Mouse (Mus musculus) layer of hippocampus, adult 8-10 months (tissue): ENCODE results near the gene Tbc1d17. TPM values are rescaled to one million over a fixed set of nuclear protein-coding genes. Genes with fewer than 3 reads are reported as not detected.
A peak's percentile ranks its signal among the peaks of the same experiment; 100 is the strongest.

Experiments used
- DNase-seq, 2 experiments: peaks; one replicate each; pipeline ENCODE4 v3.0.0; 2022; ENCODE audit warnings: low spot score in 2 of 2
- total RNA-seq, 4 experiments: library from RNA; stranded (reverse); gene quantifications; 2 replicates each; pipeline ENCODE4 v1.2.4; 2022

Tbc1d17 gene
- total RNA-seq, 4 experiments from 2014 or later: 71.9 to 92.1 (median 73.8) TPM

DNA sequence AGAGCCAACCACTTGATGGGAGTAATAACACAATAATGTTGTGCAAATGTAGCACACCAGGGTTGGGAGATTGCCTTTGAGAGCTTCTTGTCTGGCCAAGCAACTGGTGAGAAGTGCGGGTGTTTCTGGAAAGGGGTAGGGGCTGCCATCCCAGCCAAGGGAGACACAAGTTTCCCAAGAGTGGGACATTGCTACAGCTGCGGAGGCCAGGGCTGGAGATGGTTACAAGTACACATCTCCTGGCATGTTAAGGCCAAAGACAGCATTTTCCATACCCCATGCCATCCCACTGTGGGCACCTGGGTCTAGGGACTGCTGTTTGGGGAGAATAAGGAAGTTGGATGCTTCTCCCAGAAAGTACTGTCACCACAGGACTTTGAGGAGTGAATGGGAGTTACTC, 4.2 kb upstream of the Tbc1d17 start:
- DNase-seq: no peak

DNA sequence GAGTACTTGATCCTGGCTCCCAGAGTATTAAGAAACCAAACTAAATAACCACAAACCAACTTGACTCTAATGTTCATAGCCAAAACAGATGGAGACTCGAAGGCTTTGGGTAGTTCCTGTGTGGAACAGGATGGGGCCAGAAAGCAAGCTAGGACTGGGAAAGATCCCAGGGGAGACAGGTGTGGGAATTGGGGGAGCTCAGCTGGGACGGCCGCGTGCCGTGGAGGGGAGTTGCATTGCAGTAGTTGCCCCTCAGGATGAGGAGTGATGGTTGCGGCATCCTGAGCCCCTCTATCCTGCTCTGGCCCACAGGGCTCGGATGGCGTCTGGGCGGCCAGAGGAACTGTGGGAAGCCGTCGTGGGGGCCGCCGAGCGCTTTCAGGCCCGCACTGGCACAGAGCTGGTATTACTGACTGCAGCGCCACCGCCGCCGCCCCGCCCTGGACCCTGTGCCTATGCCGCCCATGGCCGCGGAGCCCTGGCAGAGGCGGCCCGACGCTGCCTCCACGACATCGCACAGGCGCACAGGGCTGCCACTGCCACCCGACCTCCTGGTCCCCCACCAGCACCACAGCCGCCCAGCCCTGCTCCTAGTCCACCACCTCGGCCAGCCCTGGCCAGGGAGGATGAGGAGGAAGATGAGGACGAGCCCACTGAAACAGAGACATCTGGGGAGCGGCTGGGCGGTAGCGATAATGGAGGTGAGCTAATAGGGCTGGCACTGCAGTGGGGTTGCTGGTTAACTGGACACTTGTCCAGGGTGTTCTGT, 3.6 kb upstream of the Tbc1d17 start:
- no peak for DNase-seq

DNA sequence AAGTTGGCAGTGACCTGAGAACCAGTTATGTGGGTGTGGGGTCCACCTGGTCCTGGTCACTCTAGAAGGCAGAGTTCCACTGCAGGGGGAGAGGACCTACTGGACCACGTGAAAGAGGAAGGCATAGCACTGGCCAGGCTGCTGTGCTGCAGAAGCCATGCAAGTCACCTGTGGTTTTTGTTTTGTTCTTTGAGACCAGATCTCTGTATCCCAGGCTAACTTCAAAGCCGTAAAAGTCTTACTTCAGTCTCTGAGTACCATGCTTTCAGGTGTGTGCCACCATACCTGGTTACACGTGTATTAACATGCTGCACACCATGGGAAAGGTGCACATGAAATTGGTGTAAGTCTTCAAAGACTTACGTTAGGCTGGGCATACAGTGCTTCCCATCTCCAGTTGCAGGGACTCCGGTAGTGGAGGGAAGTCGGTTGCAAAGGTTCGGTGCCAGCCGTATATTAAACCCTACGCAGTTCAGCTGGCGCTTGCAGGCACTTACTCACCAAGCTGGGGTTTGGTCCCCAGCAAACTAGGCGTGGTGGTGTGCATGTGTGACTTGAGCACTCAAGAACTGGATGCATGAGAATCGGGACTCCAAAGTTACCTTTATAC, 2.9 kb upstream of the Tbc1d17 start:
- no peak for DNase-seq

DNA sequence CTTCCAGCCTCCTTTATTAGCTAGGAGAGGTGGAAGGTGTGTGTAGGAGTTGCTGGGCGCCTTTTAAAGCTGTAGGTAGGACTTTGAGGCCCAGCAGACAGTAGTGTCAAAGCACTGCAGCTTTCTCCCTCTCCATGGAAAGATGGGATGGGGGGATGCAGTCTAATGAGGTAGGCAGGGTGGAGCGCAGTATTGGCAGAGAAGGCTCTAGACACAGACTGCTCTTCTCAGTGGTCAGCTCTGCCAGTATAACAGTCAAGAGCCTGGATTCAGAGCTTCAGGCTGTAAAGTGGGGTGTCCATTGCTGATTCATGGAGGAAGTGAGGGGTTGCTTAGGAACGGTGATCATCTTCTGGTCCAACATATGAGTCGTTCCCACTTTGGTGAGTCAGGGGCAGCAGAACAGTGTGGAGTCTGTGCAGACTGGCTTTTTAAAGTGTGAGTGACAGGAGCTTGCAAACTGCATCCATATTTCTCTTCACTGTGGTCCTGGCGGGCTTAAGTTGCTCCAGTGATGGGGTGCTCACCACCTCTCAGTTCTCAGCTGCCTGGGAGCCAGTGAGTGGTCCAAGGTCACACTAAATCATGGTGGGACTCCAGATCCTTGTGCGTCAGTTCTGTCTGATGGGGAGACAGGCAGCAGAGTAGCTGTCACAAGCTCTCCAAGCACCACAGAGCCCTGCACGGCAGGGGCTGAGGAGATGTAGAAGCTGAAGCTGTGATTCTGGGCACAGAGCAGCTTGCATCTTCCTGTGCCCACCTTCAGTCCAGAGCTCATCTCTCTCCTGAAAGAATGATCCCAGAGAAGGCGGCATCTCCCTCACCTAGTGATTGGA, 2.1 kb upstream of the Tbc1d17 start:
- DNase-seq: no peak

DNA sequence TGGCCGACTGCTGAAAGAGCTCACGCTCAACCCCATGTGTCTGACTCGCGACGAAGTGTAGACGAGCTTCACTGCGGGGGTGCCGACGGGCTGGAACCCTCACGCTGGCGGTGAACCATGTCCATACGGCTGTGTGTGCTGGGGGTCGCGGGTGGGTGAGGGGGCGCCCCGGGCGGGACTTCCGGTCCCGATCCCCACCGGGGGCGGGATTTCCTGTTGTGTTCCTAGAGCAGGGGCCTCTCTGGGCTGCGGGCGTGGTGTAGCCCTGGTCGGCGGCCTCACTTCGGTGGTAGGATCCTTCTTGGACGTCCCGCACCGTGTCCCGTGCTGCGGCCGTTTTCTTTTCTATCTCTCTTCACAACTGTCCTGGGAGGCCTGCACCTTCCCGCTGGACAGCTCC, 1.3 kb upstream of the Tbc1d17 start:
- peak in 1 of 2 experiments; percentile 68 for DNase-seq

DNA sequence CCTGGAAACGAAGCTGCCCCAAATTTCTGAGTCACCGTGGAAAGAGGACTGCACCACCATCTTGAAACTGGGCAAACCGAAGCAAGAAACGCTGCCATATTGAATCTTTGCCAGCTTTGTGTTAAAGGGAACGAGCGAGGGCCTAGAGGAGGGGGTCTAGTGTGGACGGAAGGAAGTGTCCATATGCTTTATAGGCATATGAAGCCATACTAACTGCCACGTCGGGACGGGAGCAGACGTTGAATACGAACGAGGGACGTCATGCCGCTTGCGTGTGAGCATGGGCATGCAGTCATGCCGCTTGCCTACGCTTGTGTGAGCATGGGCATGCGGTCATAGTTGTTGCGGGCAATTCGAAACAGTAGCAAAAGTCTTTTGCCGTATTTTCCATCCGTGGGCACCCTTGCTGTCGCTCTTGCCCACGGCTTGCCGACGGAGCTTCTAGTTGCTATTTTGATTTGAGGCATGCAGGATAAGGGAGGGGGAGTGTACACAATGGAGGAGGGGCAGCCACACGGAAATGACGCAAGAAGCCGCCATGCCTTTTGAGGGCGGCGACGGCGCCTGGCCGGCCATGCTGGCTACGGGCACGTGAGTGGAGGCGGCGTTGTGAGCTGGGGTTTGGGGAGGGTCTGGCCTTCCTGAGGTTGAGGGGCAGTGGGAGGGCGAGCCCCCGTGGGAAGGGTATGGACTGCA, 685 bp upstream of the Tbc1d17 start:
- DNase-seq: peak; percentile 91 to 92

DNA sequence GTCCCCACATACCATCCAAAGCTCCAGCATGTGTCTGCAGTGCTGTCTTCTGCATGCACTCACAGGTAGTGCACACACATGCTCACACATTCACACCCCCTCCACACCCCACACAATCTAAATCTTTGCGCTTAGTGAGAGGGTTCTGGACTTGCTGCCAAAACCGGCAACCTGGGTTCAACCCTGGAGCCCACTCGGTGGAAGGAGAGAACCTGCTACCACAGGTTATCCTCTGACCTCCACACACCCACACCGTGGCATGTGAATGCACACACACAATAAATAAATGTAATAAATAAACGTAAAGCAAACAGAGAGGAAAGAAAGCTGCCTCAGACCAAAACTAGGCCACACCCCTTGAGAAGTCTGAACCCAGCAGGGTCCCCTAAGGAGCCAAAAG, 1.1 kb downstream of the Tbc1d17 start:
- no peak for DNase-seq

DNA sequence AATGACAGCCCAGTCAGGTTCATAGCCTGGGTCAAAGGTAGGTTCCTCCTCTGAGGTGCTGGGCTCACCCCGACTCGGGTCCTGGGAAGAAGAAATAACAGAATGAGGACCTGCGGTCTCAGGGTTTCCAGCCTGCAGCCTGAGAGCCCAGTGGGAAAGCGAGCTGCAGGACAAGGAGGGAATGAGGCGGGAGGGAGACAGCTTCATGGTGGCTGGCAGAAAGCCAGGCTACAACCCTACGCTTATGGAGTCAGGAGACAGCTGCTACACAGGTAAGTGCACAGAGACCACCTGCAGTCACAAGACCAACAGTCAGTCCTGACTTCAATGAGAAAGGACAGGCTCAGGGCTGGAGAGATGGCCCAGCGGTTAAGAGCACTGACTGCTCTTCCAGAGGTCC, 2.1 kb downstream of the Tbc1d17 start:
- DNase-seq: no peak

DNA sequence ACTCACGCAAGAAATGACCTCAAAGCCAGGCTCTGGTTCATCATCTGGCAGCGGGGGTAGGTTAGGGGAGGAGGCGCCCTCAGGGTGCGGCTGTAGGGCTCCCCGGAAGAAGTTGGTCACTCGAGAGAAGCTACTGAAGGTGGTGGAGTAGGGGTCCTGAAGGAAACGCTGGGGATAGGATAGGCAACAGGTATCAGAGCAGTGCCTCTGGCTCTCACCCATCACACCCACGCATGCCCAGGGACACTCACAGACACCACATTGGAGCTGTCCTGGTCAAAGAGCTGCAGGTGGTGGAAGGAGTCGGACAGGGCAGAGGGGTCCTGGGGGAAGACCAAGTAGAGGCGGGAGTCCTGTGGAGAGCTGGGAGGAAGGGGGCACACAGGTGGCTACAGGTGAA, 3.9 kb downstream of the Tbc1d17 start:
- no peak for DNase-seq

DNA sequence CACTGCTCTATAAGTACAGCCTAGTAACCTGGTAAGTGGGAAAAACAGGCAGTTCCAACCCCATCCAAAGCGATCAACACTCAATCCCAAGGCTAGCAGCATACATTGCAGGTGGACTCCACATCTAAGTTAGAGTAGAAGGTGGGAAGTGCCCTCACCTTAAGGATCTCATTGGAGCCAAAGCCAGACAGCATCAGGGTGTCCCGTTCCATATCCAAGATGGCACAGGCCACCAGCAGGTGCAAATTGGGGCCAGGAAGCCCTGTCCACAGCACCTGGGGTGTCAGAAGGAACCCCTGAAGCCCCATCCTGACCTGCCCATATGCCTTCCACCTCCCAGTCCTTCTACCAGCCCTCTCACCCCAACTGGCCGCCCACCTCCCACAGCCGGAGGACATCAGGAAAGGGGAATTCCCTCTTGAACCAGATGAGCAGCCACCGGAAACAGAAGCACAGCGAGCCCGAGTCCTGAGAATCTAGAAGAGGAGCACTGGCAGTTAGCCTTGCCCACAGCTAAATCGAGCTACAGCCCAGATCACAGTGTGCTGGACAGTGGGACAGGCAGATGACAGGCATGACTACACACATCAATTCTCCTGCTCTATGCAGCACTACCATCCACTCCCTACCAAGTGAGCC, 6.9 kb downstream of the Tbc1d17 start:
- no peak for DNase-seq

DNA sequence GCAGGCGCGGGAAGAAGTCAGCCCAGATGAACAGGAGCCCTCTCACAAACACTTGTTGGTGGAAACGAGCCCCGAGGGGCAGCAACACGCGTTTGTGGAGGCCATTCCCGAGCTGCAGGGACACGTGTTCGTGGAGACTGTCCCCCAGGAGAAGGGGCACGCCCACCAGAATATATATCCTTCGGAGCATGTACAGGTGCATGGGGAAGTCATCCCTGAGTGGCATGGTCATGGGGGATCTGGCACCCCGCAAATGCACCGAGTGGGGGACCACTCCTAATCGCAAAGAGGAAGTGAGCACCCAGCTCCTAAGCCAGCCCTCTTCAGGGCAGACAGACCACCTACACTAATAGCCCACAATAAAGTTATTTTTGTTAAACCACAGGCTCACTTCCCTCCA, 8.5 kb downstream of the Tbc1d17 start:
- DNase-seq: no peak

DNA sequence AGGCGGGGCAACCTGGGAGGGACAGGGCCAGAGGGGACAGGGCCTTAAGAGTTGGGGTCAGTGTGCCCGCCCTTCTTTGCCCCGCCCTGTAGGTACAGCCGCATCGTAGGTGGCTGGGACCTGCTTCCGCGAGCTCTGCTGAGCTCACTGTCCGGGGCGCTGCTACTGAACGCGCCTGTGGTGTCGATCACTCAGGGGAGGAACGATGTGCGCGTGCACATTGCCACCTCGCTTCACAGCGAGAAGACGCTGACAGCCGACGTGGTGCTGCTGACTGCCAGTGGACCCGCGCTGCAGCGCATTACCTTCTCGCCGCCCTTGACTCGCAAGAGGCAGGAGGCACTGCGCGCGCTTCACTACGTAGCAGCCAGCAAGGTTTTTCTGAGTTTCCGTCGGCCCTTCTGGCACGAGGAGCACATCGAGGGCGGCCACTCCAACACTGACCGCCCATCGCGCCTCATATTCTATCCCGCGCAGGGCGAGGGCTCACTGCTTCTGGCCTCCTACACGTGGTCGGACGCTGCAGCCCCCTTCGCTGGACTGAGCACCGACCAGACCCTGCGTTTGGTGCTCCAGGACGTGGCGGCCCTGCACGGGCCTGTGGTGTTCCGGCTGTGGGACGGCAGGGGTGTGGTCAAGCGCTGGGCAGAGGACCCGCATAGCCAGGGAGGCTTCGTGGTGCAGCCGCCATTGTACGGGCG, 9.2 kb downstream of the Tbc1d17 start:
- no peak for DNase-seq

DNA sequence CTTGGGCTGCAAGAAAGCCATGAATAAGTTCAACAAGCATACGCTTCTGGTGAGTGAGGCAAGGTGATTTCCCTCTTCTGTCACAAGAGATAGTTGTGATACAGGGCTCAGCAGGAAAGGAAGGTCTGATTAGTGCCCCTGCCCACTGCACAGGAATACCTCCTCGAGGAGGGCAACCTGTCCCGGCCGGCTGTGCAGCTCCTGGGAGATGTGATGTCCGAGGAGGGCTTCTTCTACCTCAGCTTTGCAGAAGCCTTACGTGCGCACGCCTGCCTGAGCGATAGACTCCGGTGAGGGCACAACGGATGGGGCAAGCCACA, 9.7 kb downstream of the Tbc1d17 start:
- DNase-seq: no peak

DNA sequence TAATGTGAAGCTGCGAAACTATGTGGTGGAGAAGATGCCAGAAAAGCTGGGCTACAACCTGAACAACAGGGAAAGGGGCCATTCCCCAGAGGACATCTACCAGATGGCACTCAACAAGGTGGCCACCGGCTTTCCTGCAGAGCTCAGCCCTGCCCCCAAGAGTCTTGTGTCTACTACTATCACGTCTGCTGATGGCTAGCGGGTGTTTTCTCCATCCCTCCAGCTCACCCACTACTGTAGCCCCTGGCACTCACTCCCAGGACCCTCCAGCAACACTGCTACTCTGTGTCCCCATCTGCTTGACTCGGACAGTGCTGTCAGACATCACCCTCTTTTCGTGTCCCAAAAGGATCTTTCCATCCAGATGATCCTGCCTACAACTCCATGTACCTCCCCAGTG, 10.8 kb downstream of the Tbc1d17 start:
- DNase-seq: no peak

DNA sequence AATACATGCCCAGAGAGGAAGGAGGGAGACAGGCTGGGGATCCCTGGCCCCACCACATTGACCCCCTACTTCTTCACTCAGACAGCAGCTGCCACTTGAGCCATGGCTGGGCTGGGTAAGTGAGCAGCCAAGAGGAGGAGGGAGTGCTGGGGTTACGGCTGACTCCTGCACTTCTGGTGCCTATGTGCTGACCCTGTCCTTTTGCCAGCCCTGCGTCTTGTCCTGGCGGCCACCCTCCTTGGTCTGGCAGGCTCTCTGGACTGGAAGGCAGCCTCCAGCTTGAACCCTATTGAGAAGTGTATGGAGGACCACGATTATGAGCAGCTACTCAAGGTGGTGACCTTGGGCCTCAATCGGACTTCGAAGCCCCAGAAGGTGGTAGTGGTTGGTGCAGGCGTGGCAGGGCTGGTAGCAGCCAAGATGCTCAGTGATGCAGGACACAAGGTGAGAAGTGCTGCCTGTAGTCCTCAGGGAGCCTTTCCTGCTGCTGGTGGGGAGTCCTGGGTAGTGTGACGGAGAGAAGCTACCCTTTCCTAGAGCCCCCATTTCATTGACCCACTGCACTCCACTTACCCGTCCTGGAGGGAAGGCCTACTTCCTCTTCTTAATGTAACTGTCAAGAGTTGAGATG, 12.3 kb downstream of the Tbc1d17 start:
- DNase-seq: no peak

DNA sequence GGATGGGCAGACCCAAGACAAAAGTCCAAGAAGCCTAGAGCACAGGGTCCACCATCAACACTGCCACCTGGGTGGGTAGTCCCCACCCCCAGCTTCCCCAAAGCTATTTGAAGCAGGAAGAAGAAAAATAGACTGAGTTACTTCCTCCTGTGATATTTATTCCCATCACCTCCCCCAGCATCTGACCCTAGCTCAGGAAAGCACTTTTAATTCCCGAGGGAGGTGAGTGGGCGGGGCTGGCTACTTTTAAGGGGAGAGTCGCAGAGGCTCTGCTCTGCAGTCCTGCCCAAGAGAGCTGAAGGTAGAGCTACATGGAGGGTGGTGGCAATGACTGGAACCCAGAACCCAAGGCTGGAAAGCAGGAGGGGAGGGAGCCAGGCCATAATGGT, 12.9 kb downstream of the Tbc1d17 start:
- no peak for DNase-seq

DNA sequence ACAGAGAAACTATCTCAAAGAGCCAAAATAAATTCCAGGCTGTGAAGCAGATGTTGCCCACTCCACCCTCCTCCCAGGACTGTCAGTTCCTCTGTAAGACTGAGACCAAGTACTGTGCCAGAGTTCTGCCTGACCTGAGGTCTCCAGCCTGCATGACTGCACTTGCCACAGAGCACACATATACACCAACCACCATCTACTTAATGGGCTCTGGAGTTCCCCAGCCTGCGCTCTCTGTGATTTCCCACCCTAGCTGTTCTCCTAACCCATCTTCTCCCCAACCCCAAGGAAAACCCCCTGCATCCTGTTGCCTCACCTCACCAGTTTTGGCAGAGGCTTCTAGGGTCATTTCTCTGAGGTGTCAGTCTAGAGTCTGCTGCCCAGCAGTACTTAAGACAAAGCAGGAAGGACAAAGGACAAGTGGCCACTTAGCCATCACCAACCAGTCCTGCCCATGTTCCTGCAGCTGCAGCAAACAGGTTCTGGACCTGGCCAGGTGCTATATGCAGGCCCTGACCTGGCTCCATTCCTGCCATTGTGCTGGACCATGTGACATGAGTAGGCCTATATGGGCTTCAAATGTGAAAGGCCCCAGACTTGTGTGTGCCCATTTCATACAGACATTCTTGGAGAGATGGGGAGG, 13.4 kb downstream of the Tbc1d17 start:
- DNase-seq: no peak

DNA sequence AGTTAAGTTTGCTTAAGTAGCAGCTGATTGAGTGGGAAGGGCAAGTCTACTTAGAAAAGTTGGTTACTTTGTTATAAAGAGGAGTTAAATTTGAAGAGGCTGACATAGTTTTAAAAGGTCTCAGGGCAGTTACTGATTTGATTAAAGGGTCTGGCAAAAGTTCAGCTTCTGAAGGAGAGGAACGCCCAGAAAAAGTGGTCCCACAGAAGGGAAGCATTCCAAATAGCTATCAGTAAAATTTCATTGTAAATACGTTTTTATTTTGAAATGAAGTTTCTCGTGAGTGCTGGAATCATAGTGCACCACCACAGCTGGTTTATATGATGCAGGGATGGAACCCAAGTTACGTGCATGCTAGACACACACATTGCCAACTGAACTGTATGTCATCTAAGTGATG, 16.1 kb downstream of the Tbc1d17 start:
- DNase-seq: no peak

DNA sequence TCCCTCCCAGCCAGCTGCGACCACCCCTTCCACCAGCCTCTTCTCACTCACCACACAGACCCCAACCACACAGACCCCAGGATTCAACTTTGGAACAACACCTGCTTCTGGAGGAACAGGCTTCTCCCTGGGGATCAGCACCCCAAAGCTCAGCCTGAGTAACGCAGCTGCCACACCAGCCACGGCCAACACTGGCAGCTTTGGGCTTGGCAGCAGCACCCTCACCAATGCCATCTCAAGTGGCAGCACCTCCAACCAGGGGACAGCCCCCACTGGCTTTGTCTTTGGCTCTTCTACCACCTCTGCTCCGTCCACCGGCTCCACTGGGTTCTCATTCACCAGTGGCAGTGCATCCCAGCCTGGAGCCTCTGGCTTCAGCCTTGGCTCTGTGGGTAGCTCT, 20.2 kb downstream of the Tbc1d17 start:
- no peak for DNase-seq

DNA sequence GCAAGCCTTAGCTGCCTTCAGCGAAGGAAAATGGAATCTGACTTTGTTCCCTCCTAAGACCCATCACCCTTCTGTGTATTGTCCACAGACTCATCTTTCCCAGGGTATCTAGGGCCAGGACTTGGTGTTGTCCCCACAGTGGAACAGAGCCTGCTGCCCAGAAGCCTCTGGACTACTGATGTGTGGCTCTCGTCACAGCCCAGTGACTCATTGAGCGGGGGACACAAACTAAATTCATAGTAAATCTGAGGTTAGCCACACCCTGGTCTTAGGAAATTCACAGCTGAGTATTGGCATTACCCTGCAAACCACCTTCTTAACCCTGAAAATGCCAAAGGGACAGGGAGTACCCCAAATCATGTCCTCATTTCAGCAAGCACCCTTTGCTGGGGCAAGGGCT, 22.1 kb downstream of the Tbc1d17 start:
- no peak for DNase-seq
